Mouse (Mus musculus) adrenal gland, postnatal 36 days (tissue): ENCODE measurements around the gene Ano6. TPM values are rescaled to one million over a fixed set of nuclear protein-coding genes. Genes with fewer than 3 reads are reported as not detected.
A peak's percentile ranks its signal among the peaks of the same experiment; 100 is the strongest.

ENCODE experiments used
- DNase-seq, 2 experiments: peaks; one replicate each; pipeline ENCODE4 v3.0.0; 2021; ENCODE audit warnings: mixed read lengths in 1 of 2
- total RNA-seq, 2 experiments: library from RNA; stranded (reverse); gene quantifications; 2 replicates each; pipeline ENCODE4 v1.2.3; 2021

The Ano6 gene
- total RNA-seq, 2 experiments from 2014 or later = 68.0 to 73.7 TPM

- DNase-seq = no peak
Measured at GRCm38 (mm10) chr15:95931013-95931775, 140.6 kb downstream of the Ano6 start.

GRCm38 (mm10) chr15:95932358-95932757, 141.7 kb downstream of the Ano6 start:
- DNase-seq = peak in 1 of 2 experiments; percentile 54

GRCm38 (mm10) chr15:95935141-95935540, 144.5 kb downstream of the Ano6 start:
- no peak for DNase-seq

GRCm38 (mm10) chr15:95943470-95943869, 152.8 kb downstream of the Ano6 start:
- DNase-seq = peak; percentile 12 to 33

GRCm38 (mm10) chr15:95944299-95944698, 153.7 kb downstream of the Ano6 start:
- no peak for DNase-seq

- no peak for DNase-seq
Measured at GRCm38 (mm10) chr15:95945951-95946708, 155.5 kb downstream of the Ano6 start.

- no peak for DNase-seq
Measured at GRCm38 (mm10) chr15:95948411-95948810, 157.8 kb downstream of the Ano6 start.

GRCm38 (mm10) chr15:95949336-95949735, 158.7 kb downstream of the Ano6 start:
- DNase-seq = no peak

- peak; percentile 15 to 17 for DNase-seq
Measured at GRCm38 (mm10) chr15:95951497-95951896, 160.9 kb downstream of the Ano6 start.

GRCm38 (mm10) chr15:95956692-95957091, 166.0 kb downstream of the Ano6 start:
- no peak for DNase-seq

GRCm38 (mm10) chr15:95962411-95963123, 171.9 kb downstream of the Ano6 start:
- DNase-seq = no peak

GRCm38 (mm10) chr15:95963124-95963482, 172.5 kb downstream of the Ano6 start:
- no peak for DNase-seq

GRCm38 (mm10) chr15:95963533-95964250, 173.0 kb downstream of the Ano6 start:
- no peak for DNase-seq

GRCm38 (mm10) chr15:95964251-95964561, 173.6 kb downstream of the Ano6 start:
- no peak for DNase-seq

GRCm38 (mm10) chr15:95966979-95967378, 176.3 kb downstream of the Ano6 start:
- no peak for DNase-seq

- DNase-seq = no peak
Measured at GRCm38 (mm10) chr15:95967516-95968196, 177.0 kb downstream of the Ano6 start.

GRCm38 (mm10) chr15:95969596-95969995, 179.0 kb downstream of the Ano6 start:
- DNase-seq = no peak

- DNase-seq = no peak
Measured at GRCm38 (mm10) chr15:95970176-95970575, 179.5 kb downstream of the Ano6 start.

- no peak for DNase-seq
Measured at GRCm38 (mm10) chr15:95970691-95971090, 180.0 kb downstream of the Ano6 start.

GRCm38 (mm10) chr15:95971302-95971701, 180.7 kb downstream of the Ano6 start:
- no peak for DNase-seq

GRCm38 (mm10) chr15:95972156-95972555, 181.5 kb downstream of the Ano6 start:
- no peak for DNase-seq

GRCm38 (mm10) chr15:95972621-95973020, 182.0 kb downstream of the Ano6 start:
- DNase-seq = no peak
